Mouse (Mus musculus) testis, postnatal 14 days (tissue): ENCODE results near the gene Gm14781.
"Not testable (repeated sequence)": the region's sequence is repeated elsewhere in the genome, so short reads cannot be mapped to it uniquely, and the experiment has no call there.

Source experiments
- DNase-seq: peaks from one replicate; pipeline ENCODE4 v3.0.0; 2021; ENCODE audit warnings: low spot score

The Gm14781 gene

DNA sequence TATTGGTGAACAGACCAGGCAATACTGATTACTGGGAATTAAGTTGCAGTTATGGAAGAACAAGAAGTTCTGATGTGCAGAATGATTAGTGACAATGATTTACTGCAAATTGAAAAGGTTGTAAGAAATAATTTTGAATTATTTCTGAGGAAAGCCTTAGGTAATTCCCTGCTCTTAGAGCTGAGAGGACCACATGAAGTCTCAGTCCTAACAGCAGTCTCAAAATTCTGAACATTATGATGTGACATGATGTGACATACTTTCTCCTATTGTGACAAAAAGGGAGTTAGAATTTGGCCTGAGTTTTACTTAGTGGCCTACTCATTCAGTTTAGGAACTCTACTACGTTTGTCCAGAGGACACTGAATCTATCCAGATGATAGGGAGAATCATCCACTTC is at the start of gene Gm14781:
Gene Gm14781 (plus strand): TSS at position 301 of the 400 bp plus-strand sequence.
- DNase-seq: not testable (repeated sequence)

DNA sequence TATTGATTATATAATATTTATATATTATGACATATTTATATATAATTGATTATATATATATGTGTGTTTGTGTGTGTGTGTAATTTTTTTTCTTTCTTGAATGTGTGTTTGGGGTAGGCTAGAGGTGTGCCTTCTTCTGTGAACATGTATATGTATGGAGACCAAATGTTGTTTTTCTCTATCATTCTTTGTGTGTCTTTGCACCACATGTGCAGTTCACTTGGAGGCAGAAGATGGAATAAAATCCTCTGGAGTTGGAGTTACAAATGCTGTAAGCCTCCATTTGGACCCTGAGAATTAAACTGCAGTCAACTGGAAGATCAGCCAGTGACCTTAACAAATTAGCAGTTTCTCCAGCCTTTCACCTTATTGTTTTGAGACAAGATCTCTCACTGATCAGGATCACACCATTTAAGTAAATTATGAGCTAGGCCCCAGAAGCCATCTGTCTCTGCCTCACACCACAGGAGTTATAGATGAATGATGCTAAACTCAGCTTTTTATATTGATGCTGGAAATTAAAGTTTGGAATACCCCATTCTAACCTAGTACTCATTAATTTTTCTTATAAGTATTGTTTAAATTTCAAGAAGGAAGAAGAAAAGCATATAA is 23.1 kb downstream of the Gm14781 start:
- DNase-seq: not testable (repeated sequence)
